Mouse (Mus musculus): ENCODE data around the gene Babam2.

DNA sequence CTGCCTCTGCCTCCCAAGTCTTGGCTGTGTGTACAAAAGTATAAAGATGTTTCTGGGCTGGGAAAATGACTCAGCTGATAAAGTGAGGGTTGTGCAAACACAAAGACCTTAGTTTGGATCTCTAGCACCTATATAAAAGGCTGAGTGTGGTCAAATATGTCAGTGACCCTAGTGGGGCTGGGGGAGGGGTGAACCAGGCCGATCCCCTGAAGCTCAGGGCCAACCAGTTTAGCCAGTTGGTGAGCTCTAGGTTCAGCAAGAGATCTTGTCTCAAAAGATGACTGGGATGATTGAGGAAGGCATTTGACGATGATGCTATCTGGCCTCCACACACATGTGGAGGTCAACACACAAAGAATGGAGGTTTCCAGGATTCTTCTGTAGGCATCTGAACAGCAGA lies 320.8 kb downstream of the Babam2 start:
- TF ChIP-seq CTCF (IDR thresholded peaks at IDR 0.05; ENCODE audit: borderline replicate concordance, extremely low read depth, insufficient read depth, insufficient read length) (no peak), POLR2A (IDR thresholded peaks at IDR 0.05; ENCODE audit: borderline replicate concordance, extremely low read depth, insufficient read depth, insufficient read length, poor library complexity, severe bottlenecking) (no peak)

Data from brain, embryonic 14.5 days (tissue).